Mouse (Mus musculus): ENCODE data around the gene Tmem203. TPM values are rescaled to one million over a fixed set of nuclear protein-coding genes. Genes with fewer than 3 reads are reported as not detected.
A peak's percentile ranks its signal among the peaks of the same experiment; 100 is the strongest.

Gene Tmem203
- polyA plus RNA-seq, 1 experiment from 2014 or later: 19.2 TPM

DNA sequence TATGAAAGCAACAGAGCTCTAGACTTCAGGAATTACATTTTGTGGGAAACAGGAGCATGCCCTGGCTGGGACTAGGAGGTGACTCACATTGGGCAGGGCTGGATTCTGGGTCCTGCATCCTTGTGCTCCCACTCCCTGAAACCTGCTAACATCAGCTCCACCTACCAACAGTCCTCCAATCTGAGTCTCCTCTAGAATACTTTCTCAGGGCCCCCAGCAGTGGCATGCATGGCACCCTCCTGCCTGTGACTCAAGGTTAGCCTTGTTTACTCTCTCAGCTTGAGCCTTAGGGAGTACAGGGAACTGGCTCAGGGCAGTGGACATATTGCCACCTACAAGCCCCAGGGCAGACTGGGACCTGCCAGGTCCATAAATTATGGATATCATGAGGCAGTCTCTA, 17.1 kb upstream of the Tmem203 start:
- H3K36me3 ChIP-seq (ENCODE audit: control insufficient read depth, insufficient read depth, low read length): no peaks in the 10 kb centered on the region
- no peaks in the 10 kb centered on the region for H3K9me3 ChIP-seq (ENCODE audit: control insufficient read depth, low read length)
- ATAC-seq (replicated peaks; ENCODE audit: low FRiP score, low TSS enrichment, low read depth) (no peak), DNase-seq (ENCODE audit: low spot score) (no peak)
- H3K9ac ChIP-seq (ENCODE audit: low read length): no peak overlapping the region
- H3K4me3 ChIP-seq (ENCODE audit: low read depth, low read length): no peak overlapping the region
- H3K27me3 ChIP-seq (replicated peaks; ENCODE audit: control insufficient read depth, insufficient read depth, low read length): peaks cover 21% of the 10 kb centered on the region
- H3K27ac ChIP-seq (ENCODE audit: low read depth): no peak overlapping the region
- no peak overlapping the region for H3K4me2 ChIP-seq (ENCODE audit: low read length)
- peaks cover 6% of the 10 kb centered on the region; the same call in 1 of the 2 replicates for H3K4me1 ChIP-seq (replicated peaks; ENCODE audit: control insufficient read depth, insufficient read depth, low read length)

DNA sequence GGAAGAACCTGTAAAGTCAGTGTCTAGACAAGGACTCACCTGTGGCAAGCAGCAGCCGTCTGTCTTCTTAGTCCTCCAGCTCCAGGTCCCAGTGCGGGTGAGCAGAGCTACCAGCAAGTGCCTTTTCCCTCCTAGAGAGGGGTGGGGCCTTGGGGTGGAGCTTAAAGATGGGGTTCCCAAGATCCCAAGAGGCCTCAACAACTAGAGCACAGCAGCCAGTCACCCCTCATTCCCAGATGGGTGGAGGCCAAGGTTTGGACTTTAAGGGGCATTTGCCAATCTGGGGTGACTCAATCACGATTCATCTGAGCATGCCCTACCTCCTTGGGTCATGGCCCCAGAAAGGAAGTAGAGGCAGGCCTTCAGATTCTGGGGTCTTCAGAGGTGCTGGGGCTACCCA, 15.5 kb upstream of the Tmem203 start:
- H3K27ac ChIP-seq (ENCODE audit: low read depth): no peak overlapping the region
- no peak overlapping the region for H3K4me3 ChIP-seq (ENCODE audit: low read depth, low read length)
- H3K27me3 ChIP-seq (replicated peaks; ENCODE audit: control insufficient read depth, insufficient read depth, low read length): peaks cover 22% of the 10 kb centered on the region
- no peak overlapping the region for H3K9ac ChIP-seq (ENCODE audit: low read length)
- no peak overlapping the region for H3K4me2 ChIP-seq (ENCODE audit: low read length)
- 89% methylated on average over 3 of the region's 3 CpGs for WGBS
- no peaks in the 10 kb centered on the region for H3K36me3 ChIP-seq (ENCODE audit: control insufficient read depth, insufficient read depth, low read length)
- H3K9me3 ChIP-seq (ENCODE audit: control insufficient read depth, low read length): no peaks in the 10 kb centered on the region
- H3K4me1 ChIP-seq (replicated peaks; ENCODE audit: control insufficient read depth, insufficient read depth, low read length): peaks cover 6% of the 10 kb centered on the region; the same call in 1 of the 2 replicates
- ATAC-seq (replicated peaks; ENCODE audit: low FRiP score, low TSS enrichment, low read depth) (no peak), DNase-seq (ENCODE audit: low spot score) (no peak)

DNA sequence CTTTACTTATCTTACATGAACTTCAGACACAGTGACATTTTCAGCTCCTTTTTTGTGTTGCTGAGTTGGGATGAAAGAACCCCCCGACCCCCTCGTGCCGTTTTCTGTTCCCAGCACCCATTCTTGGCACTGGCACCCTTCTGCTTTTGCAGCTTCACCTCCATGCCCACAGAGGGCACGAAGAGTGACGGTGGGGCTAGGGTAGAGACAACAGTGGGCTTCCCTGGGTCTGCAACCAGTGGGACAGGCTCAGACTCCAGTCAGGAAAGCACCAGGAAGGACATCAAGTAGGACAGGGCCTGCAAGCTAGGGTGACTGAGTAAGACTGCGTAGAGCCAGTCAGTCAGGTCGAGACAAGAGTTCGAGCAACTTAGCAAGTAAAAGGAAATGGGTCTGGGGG, 14.9 kb upstream of the Tmem203 start:
- H3K4me3 ChIP-seq (ENCODE audit: low read depth, low read length): peak overlapping the region; percentile 48
- peak overlapping the region; percentile 94 for H3K4me2 ChIP-seq (ENCODE audit: low read length)
- H3K27me3 ChIP-seq (replicated peaks; ENCODE audit: control insufficient read depth, insufficient read depth, low read length): peaks cover 22% of the 10 kb centered on the region
- DNase-seq (ENCODE audit: low spot score) (no peak), ATAC-seq (replicated peaks; ENCODE audit: low FRiP score, low TSS enrichment, low read depth) (peak; percentile 7; the same call in 1 of the 2 replicates)
- H3K27ac ChIP-seq (ENCODE audit: low read depth): no peak overlapping the region
- no peaks in the 10 kb centered on the region for H3K9me3 ChIP-seq (ENCODE audit: control insufficient read depth, low read length)
- 0 out of 2 replicates have a peak, but pooled peaks cover 1% of the 10 kb centered on the region for H3K36me3 ChIP-seq (ENCODE audit: control insufficient read depth, insufficient read depth, low read length)
- peaks cover 6% of the 10 kb centered on the region; the same call in 1 of the 2 replicates for H3K4me1 ChIP-seq (replicated peaks; ENCODE audit: control insufficient read depth, insufficient read depth, low read length)
- 0 out of 2 replicates have a peak overlapping the region, but pooled peaks have one; percentile 6 for H3K9ac ChIP-seq (ENCODE audit: low read length)
- WGBS: 48% methylated on average over 8 of the region's 8 CpGs

DNA sequence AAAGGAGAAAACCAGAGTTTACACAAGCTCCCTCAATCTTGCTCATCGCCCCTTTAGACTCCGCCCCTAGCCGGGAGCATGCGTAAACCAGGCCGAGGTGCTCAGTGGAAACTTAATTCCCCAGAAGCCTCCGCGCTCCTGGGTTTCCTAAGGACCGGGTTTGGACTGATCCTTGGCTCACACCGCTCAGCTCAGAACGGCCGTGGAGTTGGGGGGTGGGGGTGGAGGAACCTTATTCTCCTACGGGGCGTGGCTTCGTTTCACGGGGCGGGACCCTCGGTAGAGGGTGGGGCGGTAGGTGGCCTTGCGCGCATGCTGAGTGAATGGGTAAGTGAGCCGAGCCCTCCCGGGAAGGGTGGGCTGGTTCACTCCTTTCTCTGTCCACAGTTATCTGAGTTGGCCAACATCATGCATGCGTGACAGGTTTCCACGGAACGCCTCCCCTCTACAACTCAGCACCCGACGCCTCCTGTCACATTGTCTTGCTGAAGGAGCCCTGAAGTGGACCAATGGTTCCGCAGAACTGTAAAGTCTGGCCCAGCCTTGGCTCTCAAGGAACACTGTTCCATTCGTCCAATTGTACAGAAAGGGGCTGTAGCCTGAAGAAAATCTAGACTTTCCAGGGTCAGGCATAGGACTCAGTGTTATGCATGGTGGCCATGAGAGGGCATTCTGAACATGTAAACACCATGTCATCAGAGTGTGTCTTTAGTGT, 14.4 kb upstream of the Tmem203 start:
- peak; percentile 83 for DNase-seq (ENCODE audit: low spot score)
- 1% methylated on average over 29 of the region's 29 CpGs for WGBS
- Histone ChIP-seq H3K9ac (ENCODE audit: low read length) (0 out of 2 replicates have a peak overlapping the region, but pooled peaks have one; percentile 6), H3K36me3 (ENCODE audit: control insufficient read depth, insufficient read depth, low read length) (0 out of 2 replicates have a peak, but pooled peaks cover 5% of the 10 kb centered on the region), H3K9me3 (ENCODE audit: control insufficient read depth, low read length) (no peaks in the 10 kb centered on the region), H3K27me3 (replicated peaks; ENCODE audit: control insufficient read depth, insufficient read depth, low read length) (peaks cover 22% of the 10 kb centered on the region), H3K4me2 (ENCODE audit: low read length) (peak overlapping the region; percentile 94), H3K27ac (ENCODE audit: low read depth) (no peak overlapping the region), H3K4me1 (replicated peaks; ENCODE audit: control insufficient read depth, insufficient read depth, low read length) (peaks cover 6% of the 10 kb centered on the region; the same call in 1 of the 2 replicates), H3K4me3 (ENCODE audit: low read depth, low read length) (peak overlapping the region; percentile 48)
- ATAC-seq (replicated peaks; ENCODE audit: low FRiP score, low TSS enrichment, low read depth): peak; percentile 77

DNA sequence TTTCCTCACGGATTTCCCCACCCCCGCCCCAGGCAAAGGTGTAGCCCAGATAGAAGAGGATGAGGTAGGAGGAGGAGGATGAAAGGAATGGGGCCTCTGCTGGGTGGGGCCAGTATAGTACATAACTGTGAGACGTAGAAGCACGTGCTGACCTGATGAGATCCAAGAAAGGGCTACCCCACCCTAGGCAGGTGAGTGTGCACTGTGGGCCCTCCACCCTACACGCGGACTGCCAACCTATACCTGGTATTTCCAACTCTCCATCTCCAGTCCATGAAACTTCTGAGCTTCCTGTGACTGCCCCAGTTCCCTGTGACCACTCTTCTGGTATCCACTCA, 13.8 kb upstream of the Tmem203 start:
- peaks cover 6% of the 10 kb centered on the region; the same call in 1 of the 2 replicates for H3K4me1 ChIP-seq (replicated peaks; ENCODE audit: control insufficient read depth, insufficient read depth, low read length)
- 11% methylated on average over 6 of the region's 6 CpGs for WGBS
- H3K36me3 ChIP-seq (ENCODE audit: control insufficient read depth, insufficient read depth, low read length): peaks cover 5% of the 10 kb centered on the region; the same call in 1 of the 2 replicates
- ATAC-seq (replicated peaks; ENCODE audit: low FRiP score, low TSS enrichment, low read depth) (peak; percentile 38; the same call in 1 of the 2 replicates), DNase-seq (ENCODE audit: low spot score) (peak; percentile 69)
- H3K9me3 ChIP-seq (ENCODE audit: control insufficient read depth, low read length): no peaks in the 10 kb centered on the region
- no peak overlapping the region for H3K9ac ChIP-seq (ENCODE audit: low read length)
- peak overlapping the region; percentile 48 for H3K4me3 ChIP-seq (ENCODE audit: low read depth, low read length)
- H3K27ac ChIP-seq (ENCODE audit: low read depth): no peak overlapping the region
- H3K4me2 ChIP-seq (ENCODE audit: low read length): peak overlapping the region; percentile 94
- H3K27me3 ChIP-seq (replicated peaks; ENCODE audit: control insufficient read depth, insufficient read depth, low read length): peaks cover 22% of the 10 kb centered on the region

DNA sequence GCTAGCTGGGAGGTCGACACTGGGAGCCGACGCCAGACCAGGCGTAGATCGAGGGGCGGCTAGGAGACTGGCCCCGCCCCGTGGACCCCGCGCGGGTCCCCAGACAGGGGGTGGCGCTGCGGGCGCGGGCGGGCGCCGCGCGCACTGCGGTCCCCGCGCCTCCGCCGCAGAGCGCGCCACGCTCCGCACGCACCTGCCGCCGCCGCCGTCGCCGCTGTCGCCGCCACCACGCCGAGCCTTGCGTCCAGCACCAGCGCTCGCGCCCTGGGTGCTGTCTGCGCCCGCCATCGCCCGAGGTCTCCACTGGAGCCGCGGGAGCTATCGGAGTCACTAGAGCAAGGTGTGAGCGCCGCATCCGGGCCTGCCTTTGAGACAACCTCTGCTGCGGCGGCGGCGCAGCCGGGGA, 13.1 kb upstream of the Tmem203 start, which contains the start of the genes Rnf208 and Cysrt1:
Rnf208 (plus strand) TSS at position 155 of the 406 bp plus-strand sequence.
Cysrt1 (minus strand) TSS at position 352 of the 406 bp plus-strand sequence.
- Histone ChIP-seq H3K27me3 (replicated peaks; ENCODE audit: control insufficient read depth, insufficient read depth, low read length) (peaks cover 22% of the 10 kb centered on the region), H3K4me2 (ENCODE audit: low read length) (peak within 1 kb of the TSS; percentile 94), H3K4me3 (ENCODE audit: low read depth, low read length) (peak within 1 kb of the TSS; percentile 48), H3K27ac (ENCODE audit: low read depth) (no peak within 1 kb of the TSS), H3K9me3 (ENCODE audit: control insufficient read depth, low read length) (no peaks in the 10 kb centered on the region), H3K4me1 (replicated peaks; ENCODE audit: control insufficient read depth, insufficient read depth, low read length) (peaks cover 6% of the 10 kb centered on the region; the same call in 1 of the 2 replicates), H3K9ac (ENCODE audit: low read length) (peak within 1 kb of the TSS; percentile 43), H3K36me3 (ENCODE audit: control insufficient read depth, insufficient read depth, low read length) (peaks cover 8% of the 10 kb centered on the region; the same call in 1 of the 2 replicates)
- DNase-seq (ENCODE audit: low spot score): no peak
- under 1% methylated on average over 36 of the region's 59 CpGs for WGBS
- no peak; the same call in 1 of the 2 replicates for ATAC-seq (replicated peaks; ENCODE audit: low FRiP score, low TSS enrichment, low read depth)

DNA sequence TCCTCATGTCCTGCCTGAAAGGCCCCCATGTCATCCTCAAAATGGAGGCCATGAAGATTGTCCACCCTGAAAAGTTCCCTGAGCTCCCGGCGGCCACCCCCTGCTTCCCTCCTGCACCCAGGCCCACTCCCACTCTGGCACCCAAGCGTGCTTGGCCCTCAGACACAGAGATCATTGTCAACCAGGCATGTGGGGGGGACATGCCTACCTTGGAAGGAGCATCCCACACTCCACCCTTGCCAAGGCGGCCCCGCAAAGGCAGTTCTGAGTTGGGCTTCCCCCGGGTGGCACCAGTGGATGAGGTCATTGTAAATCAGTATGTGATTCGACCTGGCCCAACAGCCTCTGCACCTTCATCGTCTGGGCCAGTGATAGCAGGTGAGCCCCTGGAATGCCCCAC, 11.9 kb upstream of the Tmem203 start:
- Histone ChIP-seq H3K9me3 (ENCODE audit: control insufficient read depth, low read length) (no peaks in the 10 kb centered on the region), H3K4me2 (ENCODE audit: low read length) (no peak overlapping the region), H3K27ac (ENCODE audit: low read depth) (no peak overlapping the region), H3K36me3 (ENCODE audit: control insufficient read depth, insufficient read depth, low read length) (peaks cover 13% of the 10 kb centered on the region), H3K9ac (ENCODE audit: low read length) (no peak overlapping the region), H3K4me3 (ENCODE audit: low read depth, low read length) (no peak overlapping the region), H3K27me3 (replicated peaks; ENCODE audit: control insufficient read depth, insufficient read depth, low read length) (peaks cover 22% of the 10 kb centered on the region), H3K4me1 (replicated peaks; ENCODE audit: control insufficient read depth, insufficient read depth, low read length) (peaks cover 6% of the 10 kb centered on the region; the same call in 1 of the 2 replicates)
- no peak for DNase-seq (ENCODE audit: low spot score)
- ATAC-seq (replicated peaks; ENCODE audit: low FRiP score, low TSS enrichment, low read depth): no peak
- WGBS: 69% methylated on average over 8 of the region's 8 CpGs

DNA sequence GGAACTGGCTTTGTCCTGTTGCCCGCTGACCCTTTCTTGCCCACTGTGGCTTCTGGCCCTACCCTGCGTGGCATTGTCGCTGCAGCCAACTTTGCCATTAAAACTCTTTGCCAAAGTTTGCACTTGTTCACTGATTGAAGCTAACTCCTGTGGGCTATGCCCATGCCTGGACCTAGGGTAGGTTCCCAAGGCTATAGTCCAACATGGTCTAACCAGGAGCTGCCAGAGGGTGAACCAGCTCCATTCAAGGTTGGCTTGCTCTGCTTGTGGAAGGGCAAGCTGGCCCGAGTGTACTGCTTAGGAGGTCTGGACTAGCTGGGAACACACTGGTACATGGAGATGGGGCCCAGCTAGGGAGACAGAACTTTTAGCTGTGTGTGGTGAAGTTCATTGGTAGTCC, 11.1 kb upstream of the Tmem203 start:
- Histone ChIP-seq H3K27me3 (replicated peaks; ENCODE audit: control insufficient read depth, insufficient read depth, low read length) (peaks cover 22% of the 10 kb centered on the region), H3K4me1 (replicated peaks; ENCODE audit: control insufficient read depth, insufficient read depth, low read length) (peaks cover 6% of the 10 kb centered on the region; the same call in 1 of the 2 replicates), H3K9ac (ENCODE audit: low read length) (no peak overlapping the region), H3K4me2 (ENCODE audit: low read length) (no peak overlapping the region), H3K27ac (ENCODE audit: low read depth) (no peak overlapping the region), H3K4me3 (ENCODE audit: low read depth, low read length) (no peak overlapping the region), H3K36me3 (ENCODE audit: control insufficient read depth, insufficient read depth, low read length) (peaks cover 19% of the 10 kb centered on the region), H3K9me3 (ENCODE audit: control insufficient read depth, low read length) (no peaks in the 10 kb centered on the region)
- 89% methylated on average over 4 of the region's 4 CpGs for WGBS
- ATAC-seq (replicated peaks; ENCODE audit: low FRiP score, low TSS enrichment, low read depth) (no peak), DNase-seq (ENCODE audit: low spot score) (no peak)
